Mouse (Mus musculus) intestine, embryonic 14.5 days (tissue): Measurements from ENCODE around the gene Exoc4. TPM values are rescaled to one million over a fixed set of nuclear protein-coding genes. Genes with fewer than 3 reads are reported as not detected.

Experiments
- ATAC-seq: fragments of 200-750 bp; cut with Nextera tagmentation; replicated peaks from 2 replicates; pipeline ENCODE4 v1.8.0; 2017; ENCODE audit warnings: low read depth, moderate number of reproducible peaks, moderate TSS enrichment, moderate library complexity; ENCODE audit not compliant: low FRiP score, low TSS enrichment
- DNase-seq: peaks from one replicate; pipeline ENCODE4 v3.0.0-alpha.2; 2018; ENCODE audit warnings: low spot score
- H3K27ac ChIP-seq: fragments of 300-500 bp; sonication (generic); 2 replicates; pipeline ENCODE4 v1.5.1; 2014; ENCODE audit warnings: low read depth, mild to moderate bottlenecking, control low read depth
- H3K27me3 ChIP-seq: fragments of 300-500 bp; sonication (generic); replicated peaks from 2 replicates; pipeline ENCODE4 v1.6.1; 2014; ENCODE audit warnings: low read length, control low read depth; ENCODE audit not compliant: control insufficient read depth, insufficient read depth
- H3K36me3 ChIP-seq: fragments of 300-500 bp; sonication (generic); 2 replicates; pipeline ENCODE4 v1.6.1; 2014; ENCODE audit warnings: low read length, control low read depth; ENCODE audit not compliant: control insufficient read depth, insufficient read depth
- H3K4me1 ChIP-seq: fragments of 300-500 bp; sonication (generic); replicated peaks from 2 replicates; pipeline ENCODE4 v1.6.1; 2014; ENCODE audit warnings: low read length, control low read depth, mixed read lengths; ENCODE audit not compliant: control insufficient read depth, insufficient read depth
- H3K4me2 ChIP-seq: fragments of 300-500 bp; sonication (generic); 2 replicates; pipeline ENCODE4 v1.6.1; 2014; ENCODE audit warnings: low read length
- H3K4me3 ChIP-seq: fragments of 300-500 bp; sonication (generic); 2 replicates; pipeline ENCODE4 v1.5.1; 2014; ENCODE audit warnings: low read depth, low read length, control low read depth, mixed read lengths
- H3K9ac ChIP-seq: fragments of 300-500 bp; sonication (generic); 2 replicates; pipeline ENCODE4 v1.6.1; 2014; ENCODE audit warnings: mild to moderate bottlenecking, low read length
- H3K9me3 ChIP-seq: fragments of 300-500 bp; sonication (generic); 2 replicates; pipeline ENCODE4 v1.6.1; 2016; ENCODE audit warnings: low read length, control low read depth; ENCODE audit not compliant: control insufficient read depth
- WGBS: fragments of 180-500 bp; shearing (Covaris S2); extraction: QIAGEN DNeasy Blood & Tissue Kit; methylation state at CpG from one replicate; pipeline ENCODE4 v1.1.7; 2014; 5-methylcytosine and 5-hydroxymethylcytosine counted together
- polyA plus RNA-seq: library from polyadenylated mRNA; unstranded; fragments of >200 nt; fragmentation: Nextera tagmentation; extraction: Ambion mirVana; gene quantifications from 2 replicates; pipeline ENCODE4 v1.2.1, GENCODE M21; 2014

Gene Exoc4
- polyA plus RNA-seq, 1 experiment from 2014 or later = 29.9 TPM

GRCm38 (mm10) chr6:33328326-33328725 lies 79.4 kb downstream of the Exoc4 start:
- no peak overlapping the region for H3K9ac ChIP-seq

GRCm38 (mm10) chr6:33347088-33347775 lies 98.3 kb downstream of the Exoc4 start:
- H3K4me3 ChIP-seq = no peak overlapping the region
- H3K36me3 ChIP-seq = no peaks in the 10 kb centered on the region
- 62% methylated on average over 1 of the region's 1 CpGs for WGBS
- no peak overlapping the region for H3K9ac ChIP-seq
- H3K4me1 ChIP-seq = peaks cover 7% of the 10 kb centered on the region; the same call in 1 of the 2 replicates
- no peak for ATAC-seq
- H3K27me3 ChIP-seq = no peaks in the 10 kb centered on the region
- no peak for DNase-seq
- H3K4me2 ChIP-seq = no peak overlapping the region
- H3K9me3 ChIP-seq = no peaks in the 10 kb centered on the region
- no peak overlapping the region for H3K27ac ChIP-seq

More at GRCm38 (mm10) chr6:33328326-33328725, 79.4 kb downstream of the Exoc4 start:
- H3K4me3 ChIP-seq = no peak overlapping the region
- H3K4me1 ChIP-seq = no peaks in the 10 kb centered on the region
- no peaks in the 10 kb centered on the region for H3K36me3 ChIP-seq
- no peaks in the 10 kb centered on the region for H3K9me3 ChIP-seq
- no peaks in the 10 kb centered on the region for H3K27me3 ChIP-seq
- WGBS = 94% methylated on average over 1 of the region's 1 CpGs
- ATAC-seq = no peak
- H3K27ac ChIP-seq = no peak overlapping the region
- H3K4me2 ChIP-seq = no peak overlapping the region
- DNase-seq = no peak

GRCm38 (mm10) chr6:33361613-33362012 lies 112.7 kb downstream of the Exoc4 start:
- no peak for DNase-seq
- H3K9ac ChIP-seq = no peak overlapping the region
- no peak overlapping the region for H3K4me2 ChIP-seq
- H3K4me3 ChIP-seq = no peak overlapping the region
- H3K27ac ChIP-seq = no peak overlapping the region
- no peaks in the 10 kb centered on the region for H3K9me3 ChIP-seq
- ATAC-seq = no peak
- 81% methylated on average over 6 of the region's 6 CpGs for WGBS
- H3K27me3 ChIP-seq = no peaks in the 10 kb centered on the region
- no peaks in the 10 kb centered on the region for H3K4me1 ChIP-seq
- no peaks in the 10 kb centered on the region for H3K36me3 ChIP-seq

GRCm38 (mm10) chr6:33380517-33380916 lies 131.6 kb downstream of the Exoc4 start:
- Histone ChIP-seq H3K4me2 (no peak overlapping the region), H3K9me3 (no peaks in the 10 kb centered on the region), H3K36me3 (no peaks in the 10 kb centered on the region), H3K27me3 (no peaks in the 10 kb centered on the region), H3K4me3 (no peak overlapping the region), H3K9ac (no peak overlapping the region), H3K4me1 (no peaks in the 10 kb centered on the region), H3K27ac (no peak overlapping the region)
- no peak for DNase-seq
- no peak for ATAC-seq
- 59% methylated on average over 3 of the region's 3 CpGs for WGBS

GRCm38 (mm10) chr6:33382176-33382575 lies 133.3 kb downstream of the Exoc4 start:
- no peaks in the 10 kb centered on the region for H3K4me1 ChIP-seq
- WGBS = 89% methylated on average over 3 of the region's 3 CpGs

GRCm38 (mm10) chr6:33392020-33392419 lies 143.1 kb downstream of the Exoc4 start:
- H3K9ac ChIP-seq = no peak overlapping the region
- no peak overlapping the region for H3K4me2 ChIP-seq
- ATAC-seq = no peak
- no peak overlapping the region for H3K4me3 ChIP-seq
- no peaks in the 10 kb centered on the region for H3K4me1 ChIP-seq
- DNase-seq = no peak
- H3K27me3 ChIP-seq = no peaks in the 10 kb centered on the region
- 73% methylated on average over 2 of the region's 2 CpGs for WGBS
- no peaks in the 10 kb centered on the region for H3K36me3 ChIP-seq
- no peak overlapping the region for H3K27ac ChIP-seq
- H3K9me3 ChIP-seq = no peaks in the 10 kb centered on the region

More at GRCm38 (mm10) chr6:33382176-33382575, 133.3 kb downstream of the Exoc4 start:
- no peaks in the 10 kb centered on the region for H3K9me3 ChIP-seq
- no peak overlapping the region for H3K4me3 ChIP-seq
- no peak overlapping the region for H3K27ac ChIP-seq
- DNase-seq (no peak), ATAC-seq (no peak)
- H3K4me2 ChIP-seq = no peak overlapping the region
- H3K9ac ChIP-seq = no peak overlapping the region
- H3K36me3 ChIP-seq = no peaks in the 10 kb centered on the region
- H3K27me3 ChIP-seq = no peaks in the 10 kb centered on the region

GRCm38 (mm10) chr6:33399491-33399890 lies 150.6 kb downstream of the Exoc4 start:
- H3K27ac ChIP-seq = no peak overlapping the region
- 67% methylated on average over 1 of the region's 1 CpGs for WGBS
- no peak for DNase-seq
- no peak overlapping the region for H3K4me3 ChIP-seq
- H3K9ac ChIP-seq = no peak overlapping the region
- no peak overlapping the region for H3K4me2 ChIP-seq
- ATAC-seq = no peak
- H3K27me3 ChIP-seq = no peaks in the 10 kb centered on the region
- no peaks in the 10 kb centered on the region for H3K9me3 ChIP-seq
- no peaks in the 10 kb centered on the region for H3K4me1 ChIP-seq
- no peaks in the 10 kb centered on the region for H3K36me3 ChIP-seq

- no peaks in the 10 kb centered on the region for H3K4me1 ChIP-seq
- ATAC-seq (no peak), DNase-seq (no peak)
- H3K4me3 ChIP-seq = no peak overlapping the region
- no peak overlapping the region for H3K27ac ChIP-seq
- H3K9me3 ChIP-seq = no peaks in the 10 kb centered on the region
- 89% methylated on average over 2 of the region's 2 CpGs for WGBS
- no peak overlapping the region for H3K4me2 ChIP-seq
- H3K9ac ChIP-seq = no peak overlapping the region
- H3K36me3 ChIP-seq = no peaks in the 10 kb centered on the region
- no peaks in the 10 kb centered on the region for H3K27me3 ChIP-seq
Measured at GRCm38 (mm10) chr6:33401161-33401560, 152.3 kb downstream of the Exoc4 start.
